Mouse (Mus musculus) neural tube, embryonic 15.5 days (tissue): Measurements from ENCODE around the gene Ssc5d. TPM values are rescaled to one million over a fixed set of nuclear protein-coding genes. Genes with fewer than 3 reads are reported as not detected.

ENCODE experiments used
- ATAC-seq: fragments of 200-750 bp; cut with Nextera tagmentation; 2 replicates; pipeline ENCODE4 v1.8.0; 2017; ENCODE audit warnings: mild to moderate bottlenecking, moderate TSS enrichment, moderate library complexity; ENCODE audit not compliant: low FRiP score
- H3K27ac ChIP-seq: fragments of 300-500 bp; sonication (generic); replicated peaks from 2 replicates; pipeline ENCODE4 v1.5.1; 2015; ENCODE audit warnings: mild to moderate bottlenecking, inconsistent platforms
- H3K27me3 ChIP-seq: fragments of 300-500 bp; sonication (generic); replicated peaks from 2 replicates; pipeline ENCODE4 v1.6.1; 2015; ENCODE audit warnings: inconsistent platforms
- H3K36me3 ChIP-seq: fragments of 300-500 bp; sonication (generic); 2 replicates; pipeline ENCODE4 v1.6.1; 2015; ENCODE audit warnings: inconsistent platforms
- H3K4me1 ChIP-seq: fragments of 300-500 bp; sonication (generic); 2 replicates; pipeline ENCODE4 v1.6.1; 2015; ENCODE audit warnings: inconsistent platforms
- H3K4me2 ChIP-seq: fragments of 300-500 bp; sonication (generic); 2 replicates; pipeline ENCODE4 v1.6.1; 2015; ENCODE audit warnings: inconsistent platforms, mild to moderate bottlenecking, moderate library complexity
- H3K4me3 ChIP-seq: fragments of 300-500 bp; sonication (generic); replicated peaks from 2 replicates; pipeline ENCODE4 v1.5.1; 2015; ENCODE audit warnings: mild to moderate bottlenecking, inconsistent platforms
- H3K9ac ChIP-seq: fragments of 300-500 bp; sonication (generic); replicated peaks from 2 replicates; pipeline ENCODE4 v1.6.1; 2015; ENCODE audit warnings: mild to moderate bottlenecking, inconsistent platforms
- H3K9me3 ChIP-seq: fragments of 300-500 bp; sonication (generic); replicated peaks from 2 replicates; pipeline ENCODE4 v1.6.1; 2016; ENCODE audit warnings: inconsistent platforms
- WGBS: fragments of 180-500 bp; shearing (Covaris S2); methylation state at CpG from one replicate; pipeline ENCODE4 v1.1.7; 2015; ENCODE audit warnings: mixed read lengths; 5-methylcytosine and 5-hydroxymethylcytosine counted together
- polyA plus RNA-seq: library from polyadenylated mRNA; unstranded; fragments of >200 nt; fragmentation: Nextera tagmentation; extraction: Ambion mirVana; gene quantifications from 2 replicates; pipeline ENCODE4 v1.2.1, GENCODE M21; 2015

Ssc5d gene
- polyA plus RNA-seq, 1 experiment from 2014 or later: 1.00 TPM

- ATAC-seq: no peak
- WGBS: 83% methylated on average over 10 of the region's 10 CpGs
- H3K9ac ChIP-seq: no peak overlapping the region
These were observed 31.8 kb downstream of the Ssc5d start for GRCm38 (mm10) chr7:4957361-4957760.

DNA sequence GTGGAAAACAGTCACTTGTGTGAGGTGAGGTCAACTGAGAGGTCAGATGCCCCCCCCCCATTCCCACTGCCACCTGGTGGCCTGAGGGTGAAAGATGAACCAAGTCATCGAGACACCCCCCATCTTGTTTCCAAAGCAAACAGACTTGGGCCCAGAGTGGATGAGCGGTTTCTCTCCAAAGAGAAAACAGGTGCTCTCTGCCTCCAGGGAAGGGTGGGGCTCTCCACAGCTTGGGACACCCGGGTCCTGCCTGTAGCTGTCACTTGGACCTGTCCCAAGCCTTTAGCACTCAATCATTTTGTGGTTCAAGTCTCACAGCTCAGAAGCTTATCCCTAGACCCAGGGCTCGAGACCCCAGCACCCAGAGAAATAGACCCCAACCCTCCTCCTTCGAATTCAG lies 37.9 kb downstream of the Ssc5d start:
- H3K27ac ChIP-seq: no peak overlapping the region
- H3K36me3 ChIP-seq: no peaks in the 10 kb centered on the region
- no peak overlapping the region for H3K4me2 ChIP-seq
- H3K4me3 ChIP-seq: no peak overlapping the region
- whole genome bisulfite sequencing: 84% methylated on average over 5 of the region's 5 CpGs
- no peak overlapping the region for H3K9ac ChIP-seq
- H3K4me1 ChIP-seq: 0 out of 2 replicates have a peak, but pooled peaks cover 4% of the 10 kb centered on the region
- no peak for ATAC-seq
- 0 out of 2 replicates have a peak, but pooled peaks cover 5% of the 10 kb centered on the region for H3K27me3 ChIP-seq
- no peaks in the 10 kb centered on the region for H3K9me3 ChIP-seq

More at GRCm38 (mm10) chr7:4957361-4957760, 31.8 kb downstream of the Ssc5d start:
- Histone ChIP-seq H3K4me3 (no peak overlapping the region), H3K9me3 (no peaks in the 10 kb centered on the region), H3K4me1 (no peaks in the 10 kb centered on the region), H3K27me3 (no peaks in the 10 kb centered on the region), H3K27ac (no peak overlapping the region), H3K4me2 (no peak overlapping the region), H3K36me3 (no peaks in the 10 kb centered on the region)

GRCm38 (mm10) chr7:4964272-4964671 lies 38.7 kb downstream of the Ssc5d start, which contains the start of gene Sbk2:
Gene Sbk2 (minus strand): TSS chr7:4964406.
- H3K36me3 ChIP-seq: no peaks in the 10 kb centered on the region
- no peak within 1 kb of the TSS for H3K9ac ChIP-seq
- 9% methylated on average over 10 of the region's 10 CpGs for WGBS
- H3K27me3 ChIP-seq: 0 out of 2 replicates have a peak, but pooled peaks cover 5% of the 10 kb centered on the region
- H3K4me3 ChIP-seq: no peak within 1 kb of the TSS
- no peak within 1 kb of the TSS for H3K27ac ChIP-seq
- ATAC-seq: peak; percentile 76
- H3K9me3 ChIP-seq: no peaks in the 10 kb centered on the region
- H3K4me1 ChIP-seq: 0 out of 2 replicates have a peak, but pooled peaks cover 4% of the 10 kb centered on the region
- peak within 1 kb of the TSS; percentile 37 for H3K4me2 ChIP-seq

- Histone ChIP-seq H3K27me3 (0 out of 2 replicates have a peak, but pooled peaks cover 5% of the 10 kb centered on the region), H3K4me2 (no peak overlapping the region), H3K4me3 (no peak overlapping the region), H3K27ac (no peak overlapping the region), H3K9ac (no peak overlapping the region), H3K4me1 (0 out of 2 replicates have a peak, but pooled peaks cover 4% of the 10 kb centered on the region), H3K9me3 (no peaks in the 10 kb centered on the region), H3K36me3 (no peaks in the 10 kb centered on the region)
- WGBS: 88% methylated on average over 5 of the region's 5 CpGs
- no peak for ATAC-seq
These were observed 39.4 kb downstream of the Ssc5d start for GRCm38 (mm10) chr7:4964988-4965387.

GRCm38 (mm10) chr7:4971068-4971467 lies 45.5 kb downstream of the Ssc5d start, which contains the start of gene Sbk3:
Gene Sbk3 (minus strand): TSS chr7:4971168.
- H3K36me3 ChIP-seq: no peaks in the 10 kb centered on the region
- no peaks in the 10 kb centered on the region for H3K9me3 ChIP-seq
- no peaks in the 10 kb centered on the region for H3K4me1 ChIP-seq
- 0 out of 2 replicates have a peak, but pooled peaks cover 5% of the 10 kb centered on the region for H3K27me3 ChIP-seq
- no peak within 1 kb of the TSS for H3K27ac ChIP-seq
- H3K9ac ChIP-seq: no peak within 1 kb of the TSS
- H3K4me3 ChIP-seq: no peak within 1 kb of the TSS
- WGBS: 52% methylated on average over 6 of the region's 6 CpGs
- H3K4me2 ChIP-seq: no peak within 1 kb of the TSS
- ATAC-seq: no peak

- H3K4me1 ChIP-seq: no peaks in the 10 kb centered on the region
- 0 out of 2 replicates have a peak, but pooled peaks cover 5% of the 10 kb centered on the region for H3K27me3 ChIP-seq
- no peak overlapping the region for H3K4me3 ChIP-seq
- WGBS: 38% methylated on average over 7 of the region's 7 CpGs
- no peak overlapping the region for H3K9ac ChIP-seq
- ATAC-seq: no peak
- no peak overlapping the region for H3K4me2 ChIP-seq
- H3K9me3 ChIP-seq: no peaks in the 10 kb centered on the region
- no peaks in the 10 kb centered on the region for H3K36me3 ChIP-seq
- no peak overlapping the region for H3K27ac ChIP-seq
These were observed 46.1 kb downstream of the Ssc5d start for GRCm38 (mm10) chr7:4971710-4972109.

DNA sequence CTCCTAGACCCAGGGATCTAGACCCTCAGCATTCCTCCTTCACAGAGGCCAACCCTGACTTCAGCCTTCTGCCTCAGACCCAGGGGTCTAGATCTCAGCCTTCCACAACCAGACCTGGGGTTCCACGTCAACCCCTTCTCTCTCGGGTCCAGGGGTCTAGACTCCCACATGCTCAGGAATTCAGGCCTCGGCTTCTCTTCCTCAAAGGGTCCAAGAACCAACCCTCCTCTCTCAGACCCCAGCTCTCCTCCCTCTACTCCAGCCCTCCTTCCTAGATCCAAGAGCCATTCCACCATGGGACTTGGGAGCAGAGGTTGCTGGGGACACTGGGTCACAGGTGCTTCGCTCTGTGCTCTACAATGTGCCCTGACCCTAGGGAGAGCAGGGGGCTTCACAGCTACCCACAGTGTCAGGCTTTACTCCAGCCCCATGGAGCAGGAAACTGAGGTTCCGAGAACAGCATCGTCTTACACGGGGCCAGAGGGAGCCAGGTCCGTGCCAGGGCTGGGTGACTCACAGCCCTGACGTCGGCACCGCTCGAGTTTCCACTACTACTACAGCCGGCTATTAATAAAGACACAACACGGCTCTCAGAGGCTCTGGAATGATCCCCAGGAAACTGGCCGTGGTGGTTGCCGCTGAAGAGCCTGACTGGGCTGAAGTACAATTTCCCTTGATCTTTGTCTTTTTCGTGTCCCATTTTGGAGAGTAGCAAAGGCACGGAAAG lies 46.9 kb downstream of the Ssc5d start:
- Histone ChIP-seq H3K4me1 (no peaks in the 10 kb centered on the region), H3K36me3 (no peaks in the 10 kb centered on the region), H3K27me3 (0 out of 2 replicates have a peak, but pooled peaks cover 4% of the 10 kb centered on the region), H3K27ac (no peak overlapping the region), H3K4me3 (no peak overlapping the region), H3K9me3 (no peaks in the 10 kb centered on the region), H3K9ac (no peak overlapping the region), H3K4me2 (no peak overlapping the region)
- 83% methylated on average over 18 of the region's 18 CpGs for WGBS
- ATAC-seq: no peak

GRCm38 (mm10) chr7:4975455-4975854 lies 49.9 kb downstream of the Ssc5d start:
- no peak for ATAC-seq
- Histone ChIP-seq H3K4me3 (no peak overlapping the region), H3K27me3 (no peaks in the 10 kb centered on the region), H3K4me1 (no peaks in the 10 kb centered on the region), H3K9ac (no peak overlapping the region), H3K36me3 (no peaks in the 10 kb centered on the region), H3K4me2 (no peak overlapping the region), H3K27ac (no peak overlapping the region), H3K9me3 (no peaks in the 10 kb centered on the region)
- 73% methylated on average over 4 of the region's 4 CpGs for WGBS

- H3K27ac ChIP-seq: no peak overlapping the region
- no peak for ATAC-seq
- H3K36me3 ChIP-seq: no peaks in the 10 kb centered on the region
- WGBS: 90% methylated on average over 7 of the region's 7 CpGs
- no peaks in the 10 kb centered on the region for H3K27me3 ChIP-seq
- no peak overlapping the region for H3K4me2 ChIP-seq
- H3K4me3 ChIP-seq: no peak overlapping the region
- H3K9ac ChIP-seq: no peak overlapping the region
- H3K9me3 ChIP-seq: no peaks in the 10 kb centered on the region
- H3K4me1 ChIP-seq: no peaks in the 10 kb centered on the region
These were observed 51.2 kb downstream of the Ssc5d start for GRCm38 (mm10) chr7:4976832-4977231.

DNA sequence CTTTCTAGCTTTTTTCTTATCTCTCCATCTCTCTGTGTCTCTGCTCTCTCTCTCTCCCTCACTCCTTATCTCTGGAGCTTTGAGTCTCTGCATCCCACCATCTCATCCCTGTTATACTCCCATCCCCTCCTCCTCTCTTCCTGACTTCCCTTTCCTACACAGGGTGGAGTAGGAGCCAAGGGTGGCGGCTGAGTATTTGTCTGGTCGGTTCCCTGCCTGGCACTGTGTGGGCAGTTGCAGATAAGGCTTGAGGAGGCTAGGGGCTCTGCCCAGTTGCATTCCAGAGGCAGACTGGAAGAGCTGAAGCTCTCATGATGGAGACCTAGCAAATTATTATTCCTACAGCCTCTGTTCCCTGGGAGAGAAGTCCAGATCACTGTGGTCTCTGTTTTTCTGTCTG lies 62.7 kb downstream of the Ssc5d start:
- no peak overlapping the region for H3K9ac ChIP-seq
- H3K27ac ChIP-seq: no peak overlapping the region
- H3K4me3 ChIP-seq: no peak overlapping the region
- 66% methylated on average over 2 of the region's 2 CpGs for WGBS
- no peak overlapping the region for H3K4me2 ChIP-seq
- peaks cover 25% of the 10 kb centered on the region for H3K36me3 ChIP-seq
- H3K27me3 ChIP-seq: no peaks in the 10 kb centered on the region; the same call in 1 of the 2 replicates
- no peaks in the 10 kb centered on the region for H3K9me3 ChIP-seq
- H3K4me1 ChIP-seq: peaks cover 11% of the 10 kb centered on the region
- ATAC-seq: no peak

- Histone ChIP-seq H3K27ac (no peak overlapping the region), H3K36me3 (peaks cover 31% of the 10 kb centered on the region), H3K4me1 (peaks cover 41% of the 10 kb centered on the region), H3K9me3 (no peaks in the 10 kb centered on the region), H3K4me3 (peak overlapping the region; percentile 73), H3K9ac (peak overlapping the region; percentile 6; the same call in 1 of the 2 replicates), H3K27me3 (no peaks in the 10 kb centered on the region; the same call in 1 of the 2 replicates), H3K4me2 (peak overlapping the region; percentile 77)
- 34% methylated on average over 50 of the region's 55 CpGs for WGBS
- no peak for ATAC-seq
These were observed 67.9 kb downstream of the Ssc5d start for GRCm38 (mm10) chr7:4993347-4993998.
